Comparison of ENCODE assay signal across 7 mouse cellular contexts in the genomic region with DNA sequence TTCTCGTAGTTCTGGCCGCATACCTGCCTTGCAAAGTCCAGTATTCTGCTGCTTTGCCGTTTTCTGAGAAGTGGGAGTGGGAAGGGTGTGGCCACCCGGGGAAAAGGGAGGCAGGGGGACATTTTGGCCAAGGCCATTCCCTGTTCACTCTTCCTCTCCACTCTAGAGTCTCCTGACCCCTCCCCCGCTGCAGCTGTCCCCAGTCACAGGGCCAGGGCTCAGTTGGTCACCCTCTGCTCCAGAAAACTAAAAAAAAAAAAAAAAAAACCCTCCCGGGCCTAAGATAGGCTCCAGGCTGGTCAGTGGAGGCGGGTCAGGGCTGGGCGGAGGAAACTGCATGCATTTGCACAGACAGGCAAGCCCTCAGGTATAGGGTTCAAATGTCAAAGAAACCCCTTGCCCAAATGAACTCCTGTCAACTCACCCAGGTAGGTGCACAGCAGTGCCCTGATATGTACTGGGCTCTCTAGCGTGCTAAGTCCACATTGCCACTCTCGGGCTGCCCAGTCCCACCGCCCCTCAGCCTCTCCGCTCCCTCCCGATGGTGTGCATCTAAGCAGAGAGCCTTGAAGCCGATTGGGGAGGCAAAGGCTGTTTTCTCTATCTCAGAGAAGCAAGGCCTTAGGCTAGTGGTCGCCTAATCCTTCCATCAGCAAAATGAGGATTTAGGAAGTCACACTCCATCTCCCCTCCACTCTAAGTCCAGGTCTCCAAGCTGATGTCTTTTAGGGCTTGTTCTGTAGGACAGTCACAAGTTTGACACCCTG. TPM values are rescaled to one million over a fixed set of nuclear protein-coding genes. Genes with fewer than 3 reads are reported as not detected.
A peak's percentile ranks its signal among the peaks of the same experiment; 100 is the strongest.
DNase-seq lines count a peak whose midpoint lies in the region; ATAC-seq and TF ChIP-seq lines count a peak whose summit lies in the region.

No protein-coding gene starts in this region.

- ATAC-seq in lung, postnatal 0 days = peak; percentile 9; the same call in 1 of the 2 replicates
- ATAC-seq in stomach, postnatal 0 days (ENCODE audit: low FRiP score, low TSS enrichment) = no peak

- H3K4me1 ChIP-seq in ES-Bruce4 (ENCODE audit: control insufficient read depth, insufficient read depth, low read length) = peaks cover 7% of the 10 kb centered on the region
- H3K4me1 ChIP-seq in kidney, adult 2 months (ENCODE audit: control insufficient read depth, insufficient read depth, low read length) = peaks cover 21% of the 10 kb centered on the region
- peaks cover 16% of the 10 kb centered on the region; the same call in 1 of the 2 replicates for H3K4me1 ChIP-seq in lung, postnatal 0 days (ENCODE audit: insufficient read depth, low read depth, low read length)
- H3K4me1 ChIP-seq in stomach, postnatal 0 days (replicated peaks; ENCODE audit: control insufficient read depth, insufficient read depth) = peaks cover 5% of the 10 kb centered on the region; the same call in 1 of the 2 replicates

- H3K36me3 ChIP-seq in ES-Bruce4 (ENCODE audit: control insufficient read depth, insufficient read depth, low read length, poor library complexity, severe bottlenecking) = no peaks in the 10 kb centered on the region
- H3K36me3 ChIP-seq in kidney, adult 2 months (ENCODE audit: control insufficient read depth, insufficient read depth, low read length) = no peaks in the 10 kb centered on the region
- no peaks in the 10 kb centered on the region for H3K36me3 ChIP-seq in lung, postnatal 0 days (ENCODE audit: insufficient read depth, low read length)
- H3K36me3 ChIP-seq in stomach, postnatal 0 days (ENCODE audit: control insufficient read depth, insufficient read depth, low read length) = peaks cover 7% of the 10 kb centered on the region; the same call in 1 of the 2 replicates

- TF ChIP-seq EP300 in ES-Bruce4 (IDR thresholded peaks at IDR 0.05; ENCODE audit: insufficient read depth, low read depth, low read length) = no peak
- no peak for TF ChIP-seq EP300 in lung, postnatal 0 days (IDR thresholded peaks at IDR 0.05)
- TF ChIP-seq EP300 in stomach, postnatal 0 days (optimal IDR thresholded peaks at IDR 0.05) = no peak

- no peaks in the 10 kb centered on the region for H3K27me3 ChIP-seq in ES-Bruce4 (ENCODE audit: control insufficient read depth, insufficient read depth, low read length, poor library complexity, severe bottlenecking)
- no peaks in the 10 kb centered on the region for H3K27me3 ChIP-seq in kidney, adult 2 months (replicated peaks; ENCODE audit: control insufficient read depth, insufficient read depth, low read length)
- no peaks in the 10 kb centered on the region for H3K27me3 ChIP-seq in lung, postnatal 0 days (replicated peaks; ENCODE audit: insufficient read depth, low read length)
- no peaks in the 10 kb centered on the region for H3K27me3 ChIP-seq in stomach, postnatal 0 days (ENCODE audit: control insufficient read depth, insufficient read depth, low read length)

- H3K9ac ChIP-seq in ES-Bruce4 (ENCODE audit: low read depth, poor library complexity, severe bottlenecking) = peak overlapping the region; percentile 57
- peak overlapping the region; percentile 1; the same call in 1 of the 2 replicates for H3K9ac ChIP-seq in lung, postnatal 0 days (replicated peaks; ENCODE audit: low read depth)
- H3K9ac ChIP-seq in stomach, postnatal 0 days (ENCODE audit: low read length) = peak overlapping the region; percentile 70

- H3K9me3 ChIP-seq in ES-Bruce4 (replicated peaks; ENCODE audit: control insufficient read depth, insufficient read depth, low read length, poor library complexity, severe bottlenecking) = no peaks in the 10 kb centered on the region
- H3K9me3 ChIP-seq in lung, postnatal 0 days (ENCODE audit: low read length) = no peaks in the 10 kb centered on the region
- no peaks in the 10 kb centered on the region for H3K9me3 ChIP-seq in stomach, postnatal 0 days (ENCODE audit: control insufficient read depth, low read length)

- H3K4me3 ChIP-seq in ES-Bruce4 (ENCODE audit: low read depth, low read length) = peak overlapping the region; percentile 57
- peak overlapping the region; percentile 57 for H3K4me3 ChIP-seq in kidney, adult 2 months (ENCODE audit: insufficient read depth, low read depth, low read length)
- H3K4me3 ChIP-seq in lung, postnatal 0 days (ENCODE audit: low read depth, low read length) = peak overlapping the region; percentile 36
- H3K4me3 ChIP-seq in stomach, postnatal 0 days (ENCODE audit: low read depth, low read length) = peak overlapping the region; percentile 56

- peak; percentile 74 for DNase-seq in adrenal gland, postnatal 14 days
- peak; percentile 75 for DNase-seq in gastrocnemius, postnatal 14 days
- peak; percentile 52 for DNase-seq in kidney, adult 2 months
- DNase-seq in lung, postnatal 0 days (ENCODE audit: low spot score) = no peak
- DNase-seq in stomach, postnatal 0 days (ENCODE audit: low spot score) = no peak
- DNase-seq in B cell, adult 2 months = no peak

- WGBS in kidney, adult 2 months = 27% methylated on average over 15 of the region's 15 CpGs
- 23% methylated on average over 15 of the region's 15 CpGs for WGBS in lung, postnatal 0 days
- WGBS in stomach, postnatal 0 days = 9% methylated on average over 15 of the region's 15 CpGs

- TF ChIP-seq CTCF in ES-Bruce4 (IDR thresholded peaks at IDR 0.05; ENCODE audit: low read depth, low read length) = no peak
- TF ChIP-seq CTCF in kidney, adult 2 months (conservative IDR thresholded peaks at IDR 0.05; ENCODE audit: insufficient read depth, insufficient read length, low read depth, low read length) = no peak
- TF ChIP-seq CTCF in lung, postnatal 0 days (IDR thresholded peaks at IDR 0.05) = no peak
- no peak for TF ChIP-seq CTCF in stomach, postnatal 0 days (IDR thresholded peaks at IDR 0.05; ENCODE audit: low read depth)

- TF ChIP-seq POLR2A in ES-Bruce4 (IDR thresholded peaks at IDR 0.05; ENCODE audit: insufficient read depth, low read length) = no peak
- no peak for TF ChIP-seq POLR2A in kidney, adult 2 months (IDR thresholded peaks at IDR 0.05; ENCODE audit: low read depth, low read length)

- peak overlapping the region; percentile 64 for H3K4me2 ChIP-seq in lung, postnatal 0 days (replicated peaks; ENCODE audit: low read depth, low read length)
- H3K4me2 ChIP-seq in stomach, postnatal 0 days (replicated peaks; ENCODE audit: low read depth) = peak overlapping the region; percentile 72

- intact Hi-C loops in gastrocnemius, postnatal 14 days (cut with DNase I; ENCODE audit: low total_unique reads) = no loop called here

- H3K27ac ChIP-seq in ES-Bruce4 (ENCODE audit: insufficient read depth, low read length) = peak overlapping the region; percentile 54; the same call in 1 of the 2 replicates
- H3K27ac ChIP-seq in kidney, adult 2 months (ENCODE audit: insufficient read depth, low read depth, low read length) = peak overlapping the region; percentile 82
- H3K27ac ChIP-seq in lung, postnatal 0 days (ENCODE audit: low read length) = peak overlapping the region; percentile 68
- H3K27ac ChIP-seq in stomach, postnatal 0 days (replicated peaks) = peak overlapping the region; percentile 94

RNA-seq across cellular contexts. Expression of a gene that starts 0.7 kb away (rescaled TPM):
- 225 and 232 TPM in 2 replicates for polyA plus RNA-seq in ES-Bruce4 (2011; ENCODE audit: insufficient read depth, insufficient read length, low read depth, missing spikeins)
- total RNA-seq in adrenal gland, postnatal 14 days (2021) = 554 and 561 TPM in 2 replicates
- 100 to 1,000 TPM; 398 to 459 TPM for total RNA-seq in gastrocnemius, postnatal 14 days (2021)
- 310 and 318 TPM in 2 replicates for polyA plus RNA-seq in kidney, adult 2 months (2012; rRNA removed)
- 655 and 726 TPM in 2 replicates for polyA plus RNA-seq in lung, postnatal 0 days (2015; fragmentation: Nextera tagmentation; extraction: Ambion mirVana)
- polyA plus RNA-seq in stomach, postnatal 0 days (2015; fragmentation: Nextera tagmentation; extraction: Ambion mirVana) = 1,326 and 1,632 TPM in 2 replicates

RNA-seq across cellular contexts. Expression of a gene that starts 7.5 kb away (rescaled TPM):
- polyA plus RNA-seq in ES-Bruce4 (2011; ENCODE audit: insufficient read depth, insufficient read length, low read depth, missing spikeins) = 42.3 and 45.1 TPM in 2 replicates
- total RNA-seq in adrenal gland, postnatal 14 days (2021) = 37.0 and 44.4 TPM in 2 replicates
- total RNA-seq in gastrocnemius, postnatal 14 days (2021) = 10 to 100 TPM; 28.3 to 30.3 TPM
- polyA plus RNA-seq in kidney, adult 2 months (2012; rRNA removed) = 19.3 and 24.1 TPM in 2 replicates
- 26.8 and 28.9 TPM in 2 replicates for polyA plus RNA-seq in lung, postnatal 0 days (2015; fragmentation: Nextera tagmentation; extraction: Ambion mirVana)
- polyA plus RNA-seq in stomach, postnatal 0 days (2015; fragmentation: Nextera tagmentation; extraction: Ambion mirVana) = 32.3 and 36.4 TPM in 2 replicates

RNA-seq across cellular contexts. Expression of a gene that starts 13.5 kb away (rescaled TPM):
- 22.8 and 28.0 TPM in 2 replicates for polyA plus RNA-seq in ES-Bruce4 (2011; ENCODE audit: insufficient read depth, insufficient read length, low read depth, missing spikeins)
- total RNA-seq in adrenal gland, postnatal 14 days (2021) = 4.4 and 6.2 TPM in 2 replicates
- total RNA-seq in gastrocnemius, postnatal 14 days (2021) = 1 to 10 TPM; 4.8 to 6.8 TPM
- 1.7 and 1.9 TPM in 2 replicates for polyA plus RNA-seq in kidney, adult 2 months (2012; rRNA removed)
- polyA plus RNA-seq in lung, postnatal 0 days (2015; fragmentation: Nextera tagmentation; extraction: Ambion mirVana) = 1.8 and 1.9 TPM in 2 replicates
- polyA plus RNA-seq in stomach, postnatal 0 days (2015; fragmentation: Nextera tagmentation; extraction: Ambion mirVana) = 4.1 and 4.3 TPM in 2 replicates

RNA-seq across cellular contexts. Expression of a gene that starts 20.3 kb away (rescaled TPM):
- polyA plus RNA-seq in ES-Bruce4 (2011; ENCODE audit: insufficient read depth, insufficient read length, low read depth, missing spikeins) = 49.5 and 57.1 TPM in 2 replicates
- total RNA-seq in adrenal gland, postnatal 14 days (2021) = 82.2 and 85.0 TPM in 2 replicates
- 10 to 100 TPM; 57.9 to 80.0 TPM for total RNA-seq in gastrocnemius, postnatal 14 days (2021)
- polyA plus RNA-seq in kidney, adult 2 months (2012; rRNA removed) = 41.8 and 47.6 TPM in 2 replicates
- 22.5 and 23.9 TPM in 2 replicates for polyA plus RNA-seq in lung, postnatal 0 days (2015; fragmentation: Nextera tagmentation; extraction: Ambion mirVana)
- polyA plus RNA-seq in stomach, postnatal 0 days (2015; fragmentation: Nextera tagmentation; extraction: Ambion mirVana) = 22.4 and 30.6 TPM in 2 replicates

RNA-seq across cellular contexts. Expression of a gene that starts 27.6 kb away (rescaled TPM):
- polyA plus RNA-seq in ES-Bruce4 (2011; ENCODE audit: insufficient read depth, insufficient read length, low read depth, missing spikeins) = 26.8 and 41.7 TPM in 2 replicates
- 6.6 and 15.2 TPM in 2 replicates for total RNA-seq in adrenal gland, postnatal 14 days (2021)
- total RNA-seq in gastrocnemius, postnatal 14 days (2021) = 1 to 10 TPM; 3.3 to 3.6 TPM
- 26.2 and 30.0 TPM in 2 replicates for polyA plus RNA-seq in kidney, adult 2 months (2012; rRNA removed)
- polyA plus RNA-seq in lung, postnatal 0 days (2015; fragmentation: Nextera tagmentation; extraction: Ambion mirVana) = 12.7 and 12.8 TPM in 2 replicates
- polyA plus RNA-seq in stomach, postnatal 0 days (2015; fragmentation: Nextera tagmentation; extraction: Ambion mirVana) = 22.7 and 27.4 TPM in 2 replicates

Comparison
In these comparisons a context has a peak if more than half of its experiments do, and no peak if none do; other contexts are left out.
1. H3K9ac ChIP-seq: peak in every context shown above with its lines; median percentile 70 in stomach, postnatal 0 days; 57 in ES-Bruce4; 1 in lung, postnatal 0 days.
2. DNase-seq: peak in adrenal gland, postnatal 14 days (single experiment), gastrocnemius, postnatal 14 days (single experiment) and kidney, adult 2 months (single experiment); none in lung, postnatal 0 days (single experiment), stomach, postnatal 0 days (single experiment) and B cell, adult 2 months (0 of 2).
3. Peak in every context shown above with its lines, with median percentiles within 50 percentile points of each other: H3K27ac ChIP-seq and H3K4me3 ChIP-seq.